Mouse (Mus musculus): Measurements from ENCODE around the gene Gabre.

The Gabre gene

DNA sequence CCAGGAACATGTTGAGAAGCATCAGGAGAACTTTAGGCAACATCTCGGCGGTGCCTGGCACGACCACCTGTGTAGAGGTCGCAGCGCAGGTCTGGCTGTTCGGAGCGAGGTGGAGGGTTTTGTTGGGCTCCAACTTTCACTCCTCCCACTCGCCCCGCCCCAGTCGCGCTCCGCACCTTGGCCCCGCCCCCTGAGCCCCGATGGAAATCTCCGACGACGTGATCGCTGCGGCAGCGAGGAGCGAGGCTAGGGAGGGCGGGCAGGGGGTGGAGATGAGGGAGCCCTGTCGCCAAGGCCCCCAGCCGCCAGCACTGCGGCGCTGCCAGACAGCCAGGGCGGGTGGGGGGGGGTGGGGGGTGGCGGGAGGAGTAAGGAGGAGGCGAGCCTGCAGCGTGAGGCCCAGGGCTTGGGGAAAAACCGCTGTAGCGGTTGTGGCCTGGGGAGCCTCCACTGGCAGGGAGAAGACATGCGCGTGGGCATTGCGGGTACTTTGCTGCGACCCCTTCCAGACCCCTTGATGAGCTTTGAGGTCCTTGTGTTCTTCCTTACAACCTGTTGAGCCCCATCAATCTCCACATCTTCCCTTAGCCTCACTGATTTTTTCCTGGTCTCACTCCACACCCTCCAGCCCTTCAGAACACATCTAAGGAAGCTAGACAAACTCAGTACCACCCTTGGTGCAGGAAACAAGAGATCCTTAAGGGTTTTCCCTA lies at the start of gene Gabre:
TSS of gene Gabre (minus strand) at position 145 of the 713 bp plus-strand sequence.
- DNase-seq, result no peak

DNA sequence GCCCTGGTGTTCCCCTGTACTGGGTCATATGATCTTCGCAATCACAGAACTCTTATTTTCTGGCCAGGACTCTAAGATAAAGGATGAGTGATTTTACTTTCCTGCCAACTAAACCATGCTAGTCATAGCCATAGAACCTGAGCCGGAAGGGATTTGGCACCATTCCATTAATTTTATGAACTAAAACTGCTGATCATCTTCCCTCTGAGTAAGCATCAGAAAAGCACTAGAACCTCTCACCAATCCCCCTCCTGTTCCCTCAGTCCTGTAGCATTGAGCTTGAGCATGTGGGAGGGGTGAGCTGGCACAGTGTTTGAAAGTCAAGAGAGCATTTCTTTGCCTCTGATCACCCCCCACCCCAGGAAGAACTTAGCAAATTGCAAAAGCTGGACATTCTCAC lies 23.2 kb upstream of the Gabre start:
- DNase-seq, result no peak

DNA sequence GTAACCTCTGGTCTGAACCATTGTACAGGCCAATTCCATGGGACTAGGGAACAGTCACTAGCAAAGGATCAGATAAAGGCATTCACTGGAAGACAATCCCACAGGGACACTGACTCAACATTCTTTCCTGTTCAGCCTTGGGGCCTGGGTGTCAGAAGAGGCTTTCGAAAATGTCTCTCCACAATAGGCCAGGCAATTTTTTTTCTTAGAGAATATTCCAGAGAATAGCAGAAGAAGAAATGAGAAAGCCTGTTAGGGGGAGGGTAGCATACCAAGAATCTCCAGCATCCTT lies 715 bp upstream of the Gabre start:
- DNase-seq, result no peak

DNA sequence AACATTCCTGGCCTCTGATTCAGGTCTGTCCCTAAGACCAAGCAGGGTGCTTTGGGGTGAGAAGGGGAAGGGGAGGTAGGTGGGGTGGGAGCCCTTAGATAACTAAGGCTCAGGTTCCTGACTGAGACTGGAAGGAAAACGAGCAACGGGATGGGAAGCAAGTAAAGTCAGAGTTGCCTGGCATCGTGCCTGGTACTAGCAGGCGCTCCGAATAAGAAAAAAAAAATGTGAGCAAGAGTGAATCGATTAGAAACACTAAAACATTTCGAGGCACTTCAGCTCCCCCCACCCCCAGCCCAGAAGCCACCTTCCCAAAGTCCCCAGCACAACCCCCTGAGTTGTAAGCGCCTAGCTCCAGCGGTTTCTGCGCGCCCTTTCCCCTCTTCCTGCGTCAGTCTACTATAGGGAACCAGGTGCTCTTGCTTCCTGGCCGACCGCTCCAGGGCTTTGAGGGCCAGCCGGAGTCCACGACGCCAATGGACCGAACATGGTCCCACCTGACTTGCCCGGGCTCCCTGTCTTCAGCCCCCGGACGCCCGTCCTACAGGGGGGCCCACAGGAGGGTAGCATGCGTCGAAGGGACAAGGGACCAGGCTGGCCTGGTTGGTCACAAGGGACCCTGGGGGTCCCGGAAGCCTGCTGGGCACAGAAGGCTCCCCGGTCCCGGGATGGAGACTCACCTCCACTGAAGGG lies 491 bp downstream of the Gabre start:
- no peak for DNase-seq

DNA sequence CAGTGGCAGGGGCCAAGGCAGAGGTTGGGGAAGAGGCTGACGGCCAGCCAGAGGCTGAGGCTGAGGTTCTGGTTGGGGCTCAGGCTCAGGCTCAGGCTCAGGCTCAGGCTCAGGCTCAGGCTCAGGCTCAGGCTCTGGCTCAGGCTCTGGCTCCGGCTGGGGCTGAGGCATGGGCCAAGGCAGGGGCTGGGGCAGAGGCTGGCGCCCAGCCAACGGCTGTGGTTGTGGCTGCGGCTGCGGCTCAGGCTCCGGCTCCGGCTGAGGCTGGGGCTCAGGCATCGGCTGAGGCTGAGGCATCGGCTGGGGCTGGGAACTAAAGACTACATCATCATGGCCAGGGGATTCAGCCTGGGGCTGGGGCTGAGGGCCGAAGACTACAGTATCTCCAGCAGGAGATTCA lies 4.0 kb downstream of the Gabre start:
- DNase-seq, result no peak

DNA sequence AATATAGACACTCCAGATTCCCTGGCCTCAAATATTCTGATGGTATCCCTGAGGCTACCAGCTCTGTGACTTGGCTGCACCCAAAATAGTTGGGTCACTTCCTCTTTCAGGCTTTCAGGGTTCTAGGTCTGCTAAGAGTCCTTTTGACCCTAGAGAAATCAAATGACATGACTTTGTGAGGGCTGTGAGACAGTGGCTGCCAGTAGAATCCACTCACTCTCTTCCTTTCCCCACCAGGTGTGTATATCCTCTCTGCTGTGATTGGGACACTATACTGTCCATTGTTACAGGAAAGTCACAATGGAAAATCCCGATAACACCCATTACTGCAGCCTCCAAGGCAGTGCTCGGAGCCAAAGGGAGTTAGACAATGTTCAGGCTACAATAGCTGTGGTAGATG lies 52.9 kb downstream of the Gabre start, which contains the start of gene Magea4:
TSS of gene Magea4 (plus strand) at position 301 of the 400 bp plus-strand sequence.
- DNase-seq, result no peak
